Mouse (Mus musculus) hindbrain, embryonic 12.5 days (tissue): ENCODE measurements around the gene Rps3. TPM values are rescaled to one million over a fixed set of nuclear protein-coding genes. Genes with fewer than 3 reads are reported as not detected.

Experiments
- ATAC-seq: fragments of 200-750 bp; cut with Nextera tagmentation; 2 replicates; pipeline ENCODE4 v1.8.0; 2017; ENCODE audit warnings: moderate TSS enrichment; ENCODE audit not compliant: low FRiP score
- H3K27ac ChIP-seq: fragments of 300-500 bp; sonication (generic); 2 replicates; pipeline ENCODE4 v1.5.1; 2016; ENCODE audit warnings: mild to moderate bottlenecking
- H3K27me3 ChIP-seq: fragments of 300-500 bp; sonication (generic); 2 replicates; pipeline ENCODE4 v1.6.1; 2016; ENCODE audit warnings: mild to moderate bottlenecking
- H3K36me3 ChIP-seq: fragments of 300-500 bp; sonication (generic); 2 replicates; pipeline ENCODE4 v1.6.1; 2016; ENCODE audit warnings: mild to moderate bottlenecking
- H3K4me1 ChIP-seq: fragments of 300-500 bp; sonication (generic); 2 replicates; pipeline ENCODE4 v1.6.1; 2016
- H3K4me2 ChIP-seq: fragments of 300-500 bp; sonication (generic); replicated peaks from 2 replicates; pipeline ENCODE4 v1.6.1; 2016; ENCODE audit warnings: mild to moderate bottlenecking
- H3K4me3 ChIP-seq: fragments of 300-500 bp; sonication (generic); 2 replicates; pipeline ENCODE4 v1.5.1; 2016; ENCODE audit warnings: mild to moderate bottlenecking
- H3K9ac ChIP-seq: fragments of 300-500 bp; sonication (generic); 2 replicates; pipeline ENCODE4 v1.6.1; 2016; ENCODE audit warnings: mild to moderate bottlenecking, moderate library complexity
- H3K9me3 ChIP-seq: fragments of 300-500 bp; sonication (generic); replicated peaks from 2 replicates; pipeline ENCODE4 v1.6.1; 2016; ENCODE audit warnings: mild to moderate bottlenecking
- whole genome bisulfite sequencing: fragments of 180-500 bp; shearing (Covaris S2); methylation state at CpG from one replicate; pipeline ENCODE4 v1.1.7; 2016; 5-methylcytosine and 5-hydroxymethylcytosine counted together
- polyA plus RNA-seq: library from polyadenylated mRNA; unstranded; fragments of >200 nt; fragmentation: Nextera tagmentation; extraction: Ambion mirVana; gene quantifications from 2 replicates; pipeline ENCODE4 v1.2.1, GENCODE M21; 2016

The Rps3 gene
- polyA plus RNA-seq, 1 experiment from 2014 or later, result 534 TPM

GRCm38 (mm10) chr7:99473638-99474407 lies 9.7 kb downstream of the Rps3 start:
- Histone ChIP-seq H3K4me1 (peaks cover 25% of the 10 kb centered on the region), H3K4me3 (no peak overlapping the region), H3K9me3 (no peaks in the 10 kb centered on the region), H3K27ac (peak overlapping the region; percentile 87), H3K36me3 (peaks cover 53% of the 10 kb centered on the region), H3K9ac (no peak overlapping the region), H3K27me3 (no peaks in the 10 kb centered on the region), H3K4me2 (no peak overlapping the region)
- 0 out of 2 replicates have a peak, but pooled peaks have one; percentile 2 for ATAC-seq
- 86% methylated on average over 14 of the region's 14 CpGs for WGBS

GRCm38 (mm10) chr7:99471578-99471977 lies 12.0 kb downstream of the Rps3 start:
- H3K36me3 ChIP-seq, result peaks cover 32% of the 10 kb centered on the region
- no peak overlapping the region for H3K9ac ChIP-seq
- no peak for ATAC-seq
- WGBS, result 60% methylated on average over 18 of the region's 18 CpGs
- no peak overlapping the region for H3K4me2 ChIP-seq
- H3K4me3 ChIP-seq, result no peak overlapping the region
- no peaks in the 10 kb centered on the region for H3K9me3 ChIP-seq
- H3K27ac ChIP-seq, result no peak overlapping the region
- H3K4me1 ChIP-seq, result peaks cover 43% of the 10 kb centered on the region
- H3K27me3 ChIP-seq, result no peaks in the 10 kb centered on the region

GRCm38 (mm10) chr7:99469680-99470405 lies 13.7 kb downstream of the Rps3 start:
- WGBS, result 87% methylated on average over 17 of the region's 17 CpGs
- Histone ChIP-seq H3K9ac (no peak overlapping the region), H3K27me3 (no peaks in the 10 kb centered on the region), H3K36me3 (peaks cover 28% of the 10 kb centered on the region), H3K4me2 (no peak overlapping the region), H3K4me1 (peaks cover 53% of the 10 kb centered on the region), H3K27ac (peak overlapping the region; percentile 92; the same call in 1 of the 2 replicates), H3K4me3 (no peak overlapping the region), H3K9me3 (no peaks in the 10 kb centered on the region)
- no peak for ATAC-seq

DNA sequence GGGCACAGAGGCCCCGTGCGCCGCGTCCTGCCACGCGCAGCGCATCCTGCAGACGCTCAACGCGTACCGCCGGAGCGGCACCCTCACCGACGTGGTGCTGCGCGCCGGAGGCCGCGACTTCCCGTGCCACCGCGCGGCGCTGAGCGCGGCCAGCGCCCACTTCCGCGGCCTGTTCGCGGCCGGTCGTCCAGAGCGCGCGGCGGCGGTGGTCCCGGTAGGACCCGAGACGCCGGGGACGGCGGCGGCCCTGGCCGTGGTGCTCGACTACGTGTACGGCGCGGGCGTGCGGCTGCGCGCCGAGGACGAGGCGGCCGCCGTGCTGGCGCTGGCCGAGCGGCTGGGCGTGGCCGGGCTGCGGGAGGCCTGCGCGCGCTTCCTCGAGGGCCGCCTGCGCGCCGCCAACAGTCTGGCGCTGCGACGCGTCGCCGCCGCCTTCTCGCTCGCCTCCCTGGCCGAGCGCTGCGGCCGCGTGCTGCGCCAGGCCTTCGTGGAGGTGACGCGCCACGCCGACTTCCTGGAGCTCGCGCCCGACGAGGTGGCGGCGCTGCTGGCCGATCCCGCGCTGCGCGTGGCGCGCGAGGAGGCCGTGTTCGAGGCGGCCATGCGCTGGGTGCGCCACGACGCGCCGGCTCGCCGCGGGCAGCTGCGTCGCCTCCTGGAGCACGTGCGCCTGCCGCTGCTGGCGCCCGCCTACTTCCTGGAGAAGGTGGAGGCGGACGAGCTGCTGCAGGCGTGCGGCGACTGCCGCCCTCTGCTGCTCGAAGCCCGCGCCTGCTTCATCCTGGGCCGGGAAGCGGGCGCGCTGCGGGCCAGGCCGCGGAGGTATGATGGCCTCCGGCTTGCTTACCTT lies 15.0 kb downstream of the Rps3 start:
- H3K36me3 ChIP-seq, result peaks cover 20% of the 10 kb centered on the region
- peak overlapping the region; percentile 50 for H3K4me3 ChIP-seq
- H3K27me3 ChIP-seq, result no peaks in the 10 kb centered on the region
- WGBS, result 1% methylated on average over 109 of the region's 145 CpGs
- peak overlapping the region; percentile 92 for H3K27ac ChIP-seq
- H3K9ac ChIP-seq, result peak overlapping the region; percentile 81
- H3K4me1 ChIP-seq, result peaks cover 46% of the 10 kb centered on the region
- peak overlapping the region; percentile 83 for H3K4me2 ChIP-seq
- peak; percentile 64 for ATAC-seq
- H3K9me3 ChIP-seq, result no peaks in the 10 kb centered on the region

- peak overlapping the region; percentile 83 for H3K4me2 ChIP-seq
- H3K36me3 ChIP-seq, result peaks cover 14% of the 10 kb centered on the region
- peak overlapping the region; percentile 50 for H3K4me3 ChIP-seq
- no peaks in the 10 kb centered on the region for H3K9me3 ChIP-seq
- peak overlapping the region; percentile 81 for H3K9ac ChIP-seq
- WGBS, result 19% methylated on average over 11 of the region's 11 CpGs
- peak overlapping the region; percentile 92 for H3K27ac ChIP-seq
- no peak for ATAC-seq
- H3K27me3 ChIP-seq, result no peaks in the 10 kb centered on the region
- peaks cover 46% of the 10 kb centered on the region for H3K4me1 ChIP-seq
These were observed 15.6 kb downstream of the Rps3 start for GRCm38 (mm10) chr7:99467916-99468282.

DNA sequence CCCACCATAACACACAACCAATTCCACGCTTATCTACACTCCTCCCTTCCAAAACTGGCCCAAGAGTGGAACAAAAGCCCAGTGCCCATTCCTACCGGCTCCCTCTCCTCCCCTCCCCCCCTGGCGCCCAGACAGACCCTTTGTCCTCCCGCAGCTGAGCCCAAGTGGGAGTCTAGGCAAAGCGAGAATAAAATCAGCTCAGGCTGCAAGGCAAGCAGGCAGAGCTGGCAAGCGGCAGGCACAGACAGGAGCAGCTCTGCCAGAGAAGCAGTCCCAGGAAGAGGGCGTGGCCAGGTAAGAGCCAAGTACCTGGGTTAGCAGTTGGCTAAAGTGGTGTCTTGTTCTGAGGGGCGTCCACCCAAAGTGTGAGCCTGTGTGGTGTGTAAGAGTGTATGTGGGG lies 17.7 kb downstream of the Rps3 start, which contains the start of gene Klhl35:
Gene Klhl35 (plus strand): TSS at position 194 of the 400 bp plus-strand sequence.
- WGBS, result 21% methylated on average over 8 of the region's 8 CpGs
- peak; percentile 52 for ATAC-seq
- H3K27ac ChIP-seq, result peak within 1 kb of the TSS; percentile 85
- peak within 1 kb of the TSS; percentile 24 for H3K4me3 ChIP-seq
- peaks cover 6% of the 10 kb centered on the region for H3K36me3 ChIP-seq
- peaks cover 46% of the 10 kb centered on the region for H3K4me1 ChIP-seq
- no peaks in the 10 kb centered on the region for H3K9me3 ChIP-seq
- H3K27me3 ChIP-seq, result no peaks in the 10 kb centered on the region
- H3K4me2 ChIP-seq, result peak within 1 kb of the TSS; percentile 83
- peak within 1 kb of the TSS; percentile 55 for H3K9ac ChIP-seq

DNA sequence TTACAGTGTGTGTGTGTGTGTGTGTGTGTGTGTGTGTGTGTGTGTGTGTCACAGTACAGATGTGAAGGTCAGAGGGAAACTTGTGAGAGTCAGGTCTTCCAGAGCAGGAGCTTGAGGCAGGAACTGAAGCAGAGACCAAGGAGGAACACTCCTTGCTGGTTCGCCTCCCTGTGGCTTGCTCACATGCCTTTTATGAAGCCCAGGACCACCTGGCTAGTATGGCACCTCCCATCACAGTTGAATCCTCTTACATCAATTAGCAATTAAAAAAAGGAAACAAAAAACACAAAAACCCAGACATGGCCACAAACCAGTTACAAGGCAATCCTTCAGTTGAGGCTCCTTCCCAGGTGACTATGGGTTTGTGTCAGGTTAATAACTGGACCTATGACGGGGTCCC lies 20.4 kb downstream of the Rps3 start:
- H3K4me3 ChIP-seq, result no peak overlapping the region
- ATAC-seq, result no peak
- no peaks in the 10 kb centered on the region for H3K27me3 ChIP-seq
- 83% methylated on average over 2 of the region's 2 CpGs for WGBS
- no peak overlapping the region for H3K4me2 ChIP-seq
- H3K36me3 ChIP-seq, result peaks cover 28% of the 10 kb centered on the region
- H3K9ac ChIP-seq, result no peak overlapping the region
- no peaks in the 10 kb centered on the region for H3K9me3 ChIP-seq
- H3K4me1 ChIP-seq, result peaks cover 33% of the 10 kb centered on the region
- no peak overlapping the region for H3K27ac ChIP-seq

- peaks cover 33% of the 10 kb centered on the region for H3K36me3 ChIP-seq
These were observed 23.5 kb downstream of the Rps3 start for GRCm38 (mm10) chr7:99459888-99460652.

GRCm38 (mm10) chr7:99458849-99459248 lies 24.7 kb downstream of the Rps3 start:
- Histone ChIP-seq H3K4me2 (no peak overlapping the region), H3K27me3 (no peaks in the 10 kb centered on the region), H3K4me1 (no peaks in the 10 kb centered on the region), H3K4me3 (no peak overlapping the region), H3K36me3 (peaks cover 38% of the 10 kb centered on the region), H3K9me3 (no peaks in the 10 kb centered on the region), H3K9ac (no peak overlapping the region), H3K27ac (no peak overlapping the region)
- no peak for ATAC-seq
- 90% methylated on average over 8 of the region's 8 CpGs for WGBS

More at GRCm38 (mm10) chr7:99459888-99460652, 23.5 kb downstream of the Rps3 start:
- no peak overlapping the region for H3K27ac ChIP-seq
- no peak for ATAC-seq
- H3K4me2 ChIP-seq, result no peak overlapping the region
- no peaks in the 10 kb centered on the region for H3K27me3 ChIP-seq
- H3K4me1 ChIP-seq, result peaks cover 3% of the 10 kb centered on the region
- H3K4me3 ChIP-seq, result no peak overlapping the region
- WGBS, result 92% methylated on average over 15 of the region's 15 CpGs
- H3K9me3 ChIP-seq, result no peaks in the 10 kb centered on the region
- H3K9ac ChIP-seq, result no peak overlapping the region

- Histone ChIP-seq H3K27me3 (no peaks in the 10 kb centered on the region), H3K4me1 (peaks cover 15% of the 10 kb centered on the region), H3K36me3 (peaks cover 20% of the 10 kb centered on the region), H3K4me3 (no peak overlapping the region), H3K27ac (no peak overlapping the region; the same call in 1 of the 2 replicates), H3K9me3 (no peaks in the 10 kb centered on the region), H3K9ac (no peak overlapping the region), H3K4me2 (no peak overlapping the region)
- ATAC-seq, result no peak
- 73% methylated on average over 4 of the region's 4 CpGs for WGBS
These were observed 29.5 kb downstream of the Rps3 start for GRCm38 (mm10) chr7:99454044-99454443.

DNA sequence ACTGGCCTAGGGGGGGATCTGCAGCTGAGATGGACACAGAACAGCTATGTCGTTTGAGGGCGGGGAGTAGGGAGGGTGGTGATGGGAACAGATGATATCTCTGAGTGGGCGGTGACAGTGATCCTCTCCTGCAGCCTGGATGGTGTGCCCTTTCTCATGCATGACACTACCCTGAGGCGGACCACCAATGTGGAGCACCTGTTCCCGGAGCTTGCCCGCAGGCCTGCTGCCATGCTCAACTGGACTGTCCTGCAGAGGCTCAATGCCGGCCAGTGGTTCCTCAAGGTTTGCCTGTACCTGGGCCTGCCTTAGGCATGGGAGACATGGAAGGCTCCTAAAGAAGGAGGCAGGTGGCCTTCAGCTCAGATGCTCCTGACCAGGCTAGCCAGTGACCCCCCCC lies 30.7 kb downstream of the Rps3 start:
- peaks cover 18% of the 10 kb centered on the region; the same call in 1 of the 2 replicates for H3K36me3 ChIP-seq
- H3K4me1 ChIP-seq, result peaks cover 27% of the 10 kb centered on the region
- no peaks in the 10 kb centered on the region for H3K27me3 ChIP-seq
- 89% methylated on average over 7 of the region's 7 CpGs for WGBS
- H3K4me2 ChIP-seq, result no peak overlapping the region
- no peak overlapping the region for H3K27ac ChIP-seq
- no peaks in the 10 kb centered on the region for H3K9me3 ChIP-seq
- H3K4me3 ChIP-seq, result no peak overlapping the region
- no peak for ATAC-seq
- H3K9ac ChIP-seq, result no peak overlapping the region
